Mouse (Mus musculus): ENCODE measurements around the gene 4930415O20Rik. TPM values are rescaled to one million over a fixed set of nuclear protein-coding genes. Genes with fewer than 3 reads are reported as not detected.

The 4930415O20Rik gene
- polyA plus RNA-seq, 1 experiment from 2014 or later, result not detected

DNA sequence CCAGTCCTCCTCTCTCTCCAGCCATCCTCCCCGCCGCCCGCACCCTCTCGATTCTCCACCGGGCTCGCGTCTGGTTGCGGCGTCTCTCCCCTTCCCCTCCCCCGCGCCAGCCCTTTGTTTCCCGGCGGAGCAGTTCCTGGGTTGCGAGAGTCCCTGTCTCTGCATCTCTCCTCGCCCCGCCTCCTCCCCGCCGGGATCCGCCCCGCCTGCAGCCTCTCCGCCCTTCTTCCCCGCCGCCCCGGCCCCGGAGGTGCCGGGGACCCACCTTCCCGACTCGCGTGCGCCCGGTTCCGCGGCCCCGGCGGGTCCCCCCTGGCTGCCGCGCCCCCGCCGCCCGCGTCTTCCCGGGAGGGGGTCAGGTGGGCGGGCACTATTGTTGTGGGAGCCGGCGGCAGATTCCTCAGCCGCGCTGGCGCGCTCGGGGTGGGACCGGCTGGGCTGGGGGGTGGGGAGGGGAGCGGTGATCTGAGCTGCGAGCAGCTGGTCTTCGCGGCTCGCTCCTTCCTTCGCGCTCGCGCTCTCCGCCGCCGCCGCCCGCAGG is 63.8 kb downstream of the 4930415O20Rik start:
- Histone ChIP-seq H3K4me3 (ENCODE audit: low read depth, low read length) (peak overlapping the region; percentile 76), H3K9ac (ENCODE audit: low read depth, low read length) (peak overlapping the region; percentile 89), H3K36me3 (ENCODE audit: control insufficient read depth, insufficient read depth, low read length) (peaks cover 3% of the 10 kb centered on the region; the same call in 1 of the 2 replicates), H3K27ac (ENCODE audit: low read depth, low read length) (peak overlapping the region; percentile 95), H3K4me2 (replicated peaks; ENCODE audit: low read depth, low read length) (peak overlapping the region; percentile 81), H3K27me3 (ENCODE audit: control insufficient read depth, insufficient read depth, low read length) (peaks cover 24% of the 10 kb centered on the region), H3K4me1 (replicated peaks; ENCODE audit: control insufficient read depth, insufficient read depth, low read length) (peaks cover 23% of the 10 kb centered on the region), H3K9me3 (ENCODE audit: control insufficient read depth, low read length) (no peaks in the 10 kb centered on the region)
- DNase-seq (ENCODE audit: low spot score) (peak; percentile 91), ATAC-seq (ENCODE audit: low FRiP score) (peak; percentile 76)
- WGBS, result 1% methylated on average over 54 of the region's 65 CpGs

DNA sequence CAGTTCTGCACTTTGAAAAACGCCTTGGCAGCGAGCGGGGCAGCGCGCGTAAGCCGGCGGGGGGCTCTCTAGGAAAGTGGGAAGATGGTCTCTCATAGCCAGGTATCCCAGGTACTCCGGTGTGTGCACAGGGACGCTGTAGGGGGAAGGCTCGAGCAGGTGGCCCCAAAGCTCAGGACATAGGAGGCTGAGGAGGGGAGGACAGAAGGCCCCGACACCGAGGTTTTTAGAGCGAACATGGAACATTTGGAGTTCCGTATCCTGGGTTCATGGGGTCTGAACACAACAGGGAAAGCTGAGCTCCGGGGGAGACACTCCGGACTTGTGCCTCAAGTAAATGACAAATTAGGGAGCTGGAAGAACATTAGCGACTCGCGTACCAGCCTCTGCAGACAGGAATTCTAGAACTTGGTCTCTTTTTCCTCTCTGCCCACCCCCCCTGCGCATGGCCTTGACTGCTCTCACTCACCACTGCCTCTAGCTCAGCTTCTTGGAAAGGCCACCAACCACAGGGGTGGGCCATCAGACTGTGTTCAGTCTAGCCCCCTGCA is 64.6 kb downstream of the 4930415O20Rik start:
- H3K36me3 ChIP-seq (ENCODE audit: control insufficient read depth, insufficient read depth, low read length), result peaks cover 3% of the 10 kb centered on the region; the same call in 1 of the 2 replicates
- peak overlapping the region; percentile 95 for H3K27ac ChIP-seq (ENCODE audit: low read depth, low read length)
- H3K4me2 ChIP-seq (replicated peaks; ENCODE audit: low read depth, low read length), result peak overlapping the region; percentile 81
- peak overlapping the region; percentile 89 for H3K9ac ChIP-seq (ENCODE audit: low read depth, low read length)
- peak; percentile 0; the same call in 1 of the 2 replicates for ATAC-seq (ENCODE audit: low FRiP score)
- WGBS, result under 1% methylated on average over 21 of the region's 21 CpGs
- no peaks in the 10 kb centered on the region for H3K9me3 ChIP-seq (ENCODE audit: control insufficient read depth, low read length)
- H3K4me3 ChIP-seq (ENCODE audit: low read depth, low read length), result peak overlapping the region; percentile 76
- peak; percentile 53 for DNase-seq (ENCODE audit: low spot score)
- H3K4me1 ChIP-seq (replicated peaks; ENCODE audit: control insufficient read depth, insufficient read depth, low read length), result peaks cover 23% of the 10 kb centered on the region
- peaks cover 20% of the 10 kb centered on the region for H3K27me3 ChIP-seq (ENCODE audit: control insufficient read depth, insufficient read depth, low read length)

DNA sequence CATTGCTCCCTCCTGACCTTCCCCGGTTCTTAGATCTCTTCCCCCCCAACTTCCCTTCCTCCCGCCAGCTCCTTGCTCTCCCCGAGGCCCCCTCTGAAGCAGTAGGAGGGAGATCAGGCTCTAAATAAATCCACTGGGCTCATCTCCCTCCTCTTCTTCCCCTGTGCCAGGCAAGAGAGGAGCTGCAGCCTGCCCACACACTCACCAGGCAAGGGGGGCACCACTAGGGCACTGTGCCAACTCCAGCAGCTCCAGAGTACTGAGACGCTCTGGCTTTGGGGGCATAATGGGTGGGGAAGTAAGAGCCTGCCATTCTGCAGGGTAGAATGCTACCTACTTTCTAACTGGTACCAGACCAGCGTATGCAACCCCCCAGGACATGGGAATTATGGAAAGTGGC is 65.7 kb downstream of the 4930415O20Rik start:
- H3K4me3 ChIP-seq (ENCODE audit: low read depth, low read length), result peak overlapping the region; percentile 76
- no peaks in the 10 kb centered on the region for H3K9me3 ChIP-seq (ENCODE audit: control insufficient read depth, low read length)
- 48% methylated on average over 5 of the region's 5 CpGs for WGBS
- no peak overlapping the region for H3K27ac ChIP-seq (ENCODE audit: low read depth, low read length)
- H3K27me3 ChIP-seq (ENCODE audit: control insufficient read depth, insufficient read depth, low read length), result peaks cover 10% of the 10 kb centered on the region
- DNase-seq (ENCODE audit: low spot score) (no peak), ATAC-seq (ENCODE audit: low FRiP score) (no peak)
- H3K36me3 ChIP-seq (ENCODE audit: control insufficient read depth, insufficient read depth, low read length), result peaks cover 3% of the 10 kb centered on the region; the same call in 1 of the 2 replicates
- peaks cover 19% of the 10 kb centered on the region for H3K4me1 ChIP-seq (replicated peaks; ENCODE audit: control insufficient read depth, insufficient read depth, low read length)
- H3K9ac ChIP-seq (ENCODE audit: low read depth, low read length), result peak overlapping the region; percentile 4; the same call in 1 of the 2 replicates
- H3K4me2 ChIP-seq (replicated peaks; ENCODE audit: low read depth, low read length), result peak overlapping the region; percentile 81

DNA sequence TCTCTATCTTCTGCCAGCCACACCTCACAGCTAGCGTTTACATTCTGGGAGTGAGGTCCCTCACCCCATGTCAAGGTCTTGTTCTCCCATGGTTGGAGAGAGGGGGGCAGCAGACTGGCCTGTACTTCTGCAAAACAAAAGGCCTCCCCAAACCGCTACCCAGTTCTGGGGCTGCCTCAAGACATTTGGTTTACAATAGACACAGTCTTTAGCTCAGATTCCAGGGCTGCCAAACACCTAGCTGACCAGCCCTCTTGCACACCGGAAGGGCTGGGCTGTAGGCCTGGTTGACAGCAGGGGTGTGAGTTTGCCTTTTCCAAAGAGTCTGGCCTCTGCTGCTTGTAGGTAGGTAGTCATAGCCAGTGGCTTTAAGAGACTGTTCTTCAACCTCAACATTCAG is 66.4 kb downstream of the 4930415O20Rik start:
- H3K36me3 ChIP-seq (ENCODE audit: control insufficient read depth, insufficient read depth, low read length), result peaks cover 5% of the 10 kb centered on the region; the same call in 1 of the 2 replicates
- no peak overlapping the region for H3K4me3 ChIP-seq (ENCODE audit: low read depth, low read length)
- no peaks in the 10 kb centered on the region for H3K9me3 ChIP-seq (ENCODE audit: control insufficient read depth, low read length)
- DNase-seq (ENCODE audit: low spot score) (no peak), ATAC-seq (ENCODE audit: low FRiP score) (no peak)
- H3K4me1 ChIP-seq (replicated peaks; ENCODE audit: control insufficient read depth, insufficient read depth, low read length), result peaks cover 19% of the 10 kb centered on the region
- peaks cover 8% of the 10 kb centered on the region for H3K27me3 ChIP-seq (ENCODE audit: control insufficient read depth, insufficient read depth, low read length)
- H3K27ac ChIP-seq (ENCODE audit: low read depth, low read length), result no peak overlapping the region
- 24% methylated on average over 3 of the region's 3 CpGs for WGBS
- H3K4me2 ChIP-seq (replicated peaks; ENCODE audit: low read depth, low read length), result no peak overlapping the region
- H3K9ac ChIP-seq (ENCODE audit: low read depth, low read length), result no peak overlapping the region

Other genes with a start within 250 kb of the 4930415O20Rik start
- not detected in 2 replicates for gene Olfr284, start 230.0 kb upstream of the 4930415O20Rik start, polyA plus RNA-seq (2014; fragmentation: Nextera tagmentation; extraction: Ambion mirVana)
- gene Olfr283, start 190.1 kb upstream of the 4930415O20Rik start, polyA plus RNA-seq (2014; fragmentation: Nextera tagmentation; extraction: Ambion mirVana), result not detected in 2 replicates
- not detected in 2 replicates for gene Olfr282, start 139.8 kb upstream of the 4930415O20Rik start, polyA plus RNA-seq (2014; fragmentation: Nextera tagmentation; extraction: Ambion mirVana)
- gene Olfr281, start 118.4 kb upstream of the 4930415O20Rik start, polyA plus RNA-seq (2014; fragmentation: Nextera tagmentation; extraction: Ambion mirVana), result not detected in 2 replicates
- gene OR5BS1P, start 101.1 kb upstream of the 4930415O20Rik start, polyA plus RNA-seq (2014; fragmentation: Nextera tagmentation; extraction: Ambion mirVana), result not detected in 2 replicates
- gene Lalba, start 88.3 kb upstream of the 4930415O20Rik start, polyA plus RNA-seq (2014; fragmentation: Nextera tagmentation; extraction: Ambion mirVana), result not detected in 2 replicates
- not detected in 2 replicates for gene Olfr279, start 78.6 kb upstream of the 4930415O20Rik start, polyA plus RNA-seq (2014; fragmentation: Nextera tagmentation; extraction: Ambion mirVana)
- gene Kansl2, start 36.7 kb upstream of the 4930415O20Rik start, polyA plus RNA-seq (2014; fragmentation: Nextera tagmentation; extraction: Ambion mirVana), result 127 and 132 TPM in 2 replicates
- gene Ccnt1, start 81 bp upstream of the 4930415O20Rik start, polyA plus RNA-seq (2014; fragmentation: Nextera tagmentation; extraction: Ambion mirVana), result 63.8 and 67.8 TPM in 2 replicates
- 12.4 and 17.3 TPM in 2 replicates for gene Adcy6, start 39.1 kb downstream of the 4930415O20Rik start, polyA plus RNA-seq (2014; fragmentation: Nextera tagmentation; extraction: Ambion mirVana)
- gene Cacnb3, start 59.8 kb downstream of the 4930415O20Rik start, polyA plus RNA-seq (2014; fragmentation: Nextera tagmentation; extraction: Ambion mirVana), result 41.3 and 42.9 TPM in 2 replicates
- gene Ddx23, start 91.9 kb downstream of the 4930415O20Rik start, polyA plus RNA-seq (2014; fragmentation: Nextera tagmentation; extraction: Ambion mirVana), result 21.7 and 33.0 TPM in 2 replicates
- 5.2 and 5.9 TPM in 2 replicates for gene Rnd1, start 106.5 kb downstream of the 4930415O20Rik start, polyA plus RNA-seq (2014; fragmentation: Nextera tagmentation; extraction: Ambion mirVana)
- gene Ccdc65, start 137.2 kb downstream of the 4930415O20Rik start, polyA plus RNA-seq (2014; fragmentation: Nextera tagmentation; extraction: Ambion mirVana), result 2.4 and 3.0 TPM in 2 replicates
- 13.0 and 15.5 TPM in 2 replicates for gene Fkbp11, start 157.2 kb downstream of the 4930415O20Rik start, polyA plus RNA-seq (2014; fragmentation: Nextera tagmentation; extraction: Ambion mirVana)
- 32.3 and 33.2 TPM in 2 replicates for gene Arf3, start 192.2 kb downstream of the 4930415O20Rik start, polyA plus RNA-seq (2014; fragmentation: Nextera tagmentation; extraction: Ambion mirVana)
- gene Wnt10b, start 207.1 kb downstream of the 4930415O20Rik start, polyA plus RNA-seq (2014; fragmentation: Nextera tagmentation; extraction: Ambion mirVana), result 0.54 and 0.57 TPM in 2 replicates
- gene Wnt1, start 218.9 kb downstream of the 4930415O20Rik start, polyA plus RNA-seq (2014; fragmentation: Nextera tagmentation; extraction: Ambion mirVana), result 8.0 and 9.5 TPM in 2 replicates
- 0.35 and 0.60 TPM in 2 replicates for gene Ddn, start 238.5 kb downstream of the 4930415O20Rik start, polyA plus RNA-seq (2014; fragmentation: Nextera tagmentation; extraction: Ambion mirVana)

Measured in hindbrain, embryonic 11.5 days (tissue).